Mouse (Mus musculus): ENCODE results near the gene Gm20521. TPM values are rescaled to one million over a fixed set of nuclear protein-coding genes. Genes with fewer than 3 reads are reported as not detected.

Gene Gm20521
- polyA plus RNA-seq, 1 experiment: not detected

- H3K4me3 ChIP-seq (ENCODE audit: insufficient read depth, low read length): no peak overlapping the region
- no peak overlapping the region for H3K27ac ChIP-seq (ENCODE audit: insufficient read depth, low read depth, low read length)
- H3K4me1 ChIP-seq (ENCODE audit: control insufficient read depth, insufficient read depth, low read length): peaks cover 7% of the 10 kb centered on the region; the same call in 1 of the 2 replicates
- TF ChIP-seq POLR2A (IDR thresholded peaks at IDR 0.05; ENCODE audit: borderline replicate concordance, low read depth, low read length): no peak
- no peak for TF ChIP-seq CTCF (IDR thresholded peaks at IDR 0.05; ENCODE audit: low read depth, low read length)
Observed at GRCm38 (mm10) chr14:54885309-54885708, 2.1 kb downstream of the Gm20521 start.

GRCm38 (mm10) chr14:54892200-54892599 is 9.0 kb downstream of the Gm20521 start, which contains the start of gene Pabpn1:
Pabpn1 (plus strand) TSS chr14:54892500.
- Histone ChIP-seq H3K4me3 (ENCODE audit: insufficient read depth, low read length) (peak within 1 kb of the TSS; percentile 74), H3K27ac (ENCODE audit: insufficient read depth, low read depth, low read length) (peak within 1 kb of the TSS; percentile 42; the same call in 1 of the 2 replicates), H3K4me1 (ENCODE audit: control insufficient read depth, insufficient read depth, low read length) (peaks cover 7% of the 10 kb centered on the region)
- no peak for TF ChIP-seq CTCF (IDR thresholded peaks at IDR 0.05; ENCODE audit: low read depth, low read length)
- TF ChIP-seq POLR2A (IDR thresholded peaks at IDR 0.05; ENCODE audit: borderline replicate concordance, low read depth, low read length): no peak

GRCm38 (mm10) chr14:54893651-54894181 is 10.5 kb downstream of the Gm20521 start:
- TF ChIP-seq POLR2A (IDR thresholded peaks at IDR 0.05; ENCODE audit: borderline replicate concordance, low read depth, low read length) (no peak), CTCF (IDR thresholded peaks at IDR 0.05; ENCODE audit: low read depth, low read length) (no peak)
- H3K27ac ChIP-seq (ENCODE audit: insufficient read depth, low read depth, low read length): peak overlapping the region; percentile 42
- H3K4me3 ChIP-seq (ENCODE audit: insufficient read depth, low read length): peak overlapping the region; percentile 74
- peaks cover 7% of the 10 kb centered on the region for H3K4me1 ChIP-seq (ENCODE audit: control insufficient read depth, insufficient read depth, low read length)

GRCm38 (mm10) chr14:54894296-54895151 is 11.3 kb downstream of the Gm20521 start:
- Histone ChIP-seq H3K4me3 (ENCODE audit: insufficient read depth, low read length) (peak overlapping the region; percentile 81), H3K27ac (ENCODE audit: insufficient read depth, low read depth, low read length) (peak overlapping the region; percentile 54), H3K4me1 (ENCODE audit: control insufficient read depth, insufficient read depth, low read length) (peaks cover 7% of the 10 kb centered on the region)
- no peak for TF ChIP-seq POLR2A (IDR thresholded peaks at IDR 0.05; ENCODE audit: borderline replicate concordance, low read depth, low read length)
- no peak for TF ChIP-seq CTCF (IDR thresholded peaks at IDR 0.05; ENCODE audit: low read depth, low read length)

- TF ChIP-seq POLR2A (IDR thresholded peaks at IDR 0.05; ENCODE audit: borderline replicate concordance, low read depth, low read length) (no peak), CTCF (IDR thresholded peaks at IDR 0.05; ENCODE audit: low read depth, low read length) (no peak)
- no peak overlapping the region for H3K4me3 ChIP-seq (ENCODE audit: insufficient read depth, low read length)
- no peak overlapping the region for H3K27ac ChIP-seq (ENCODE audit: insufficient read depth, low read depth, low read length)
- H3K4me1 ChIP-seq (ENCODE audit: control insufficient read depth, insufficient read depth, low read length): peaks cover 12% of the 10 kb centered on the region
Observed at GRCm38 (mm10) chr14:54897445-54897844, 14.2 kb downstream of the Gm20521 start.

- Histone ChIP-seq H3K4me1 (ENCODE audit: control insufficient read depth, insufficient read depth, low read length) (peaks cover 11% of the 10 kb centered on the region), H3K4me3 (ENCODE audit: insufficient read depth, low read length) (no peak overlapping the region), H3K27ac (ENCODE audit: insufficient read depth, low read depth, low read length) (no peak overlapping the region)
- no peak for TF ChIP-seq POLR2A (IDR thresholded peaks at IDR 0.05; ENCODE audit: borderline replicate concordance, low read depth, low read length)
- no peak for TF ChIP-seq CTCF (IDR thresholded peaks at IDR 0.05; ENCODE audit: low read depth, low read length)
Observed at GRCm38 (mm10) chr14:54900383-54900782, 17.1 kb downstream of the Gm20521 start.

GRCm38 (mm10) chr14:54903641-54904040 is 20.4 kb downstream of the Gm20521 start:
- Histone ChIP-seq H3K4me3 (ENCODE audit: insufficient read depth, low read length) (no peak overlapping the region), H3K27ac (ENCODE audit: insufficient read depth, low read depth, low read length) (no peak overlapping the region), H3K4me1 (ENCODE audit: control insufficient read depth, insufficient read depth, low read length) (peaks cover 7% of the 10 kb centered on the region)
- no peak for TF ChIP-seq CTCF (IDR thresholded peaks at IDR 0.05; ENCODE audit: low read depth, low read length)

GRCm38 (mm10) chr14:54908682-54909081 is 25.4 kb downstream of the Gm20521 start:
- no peak overlapping the region for H3K27ac ChIP-seq (ENCODE audit: insufficient read depth, low read depth, low read length)
- no peaks in the 10 kb centered on the region for H3K4me1 ChIP-seq (ENCODE audit: control insufficient read depth, insufficient read depth, low read length)
- TF ChIP-seq CTCF (IDR thresholded peaks at IDR 0.05; ENCODE audit: low read depth, low read length): no peak
- no peak for TF ChIP-seq POLR2A (IDR thresholded peaks at IDR 0.05; ENCODE audit: borderline replicate concordance, low read depth, low read length)
- no peak overlapping the region for H3K4me3 ChIP-seq (ENCODE audit: insufficient read depth, low read length)

GRCm38 (mm10) chr14:54912109-54912850 is 29.0 kb downstream of the Gm20521 start:
- Histone ChIP-seq H3K27ac (ENCODE audit: insufficient read depth, low read depth, low read length) (no peak overlapping the region), H3K4me1 (ENCODE audit: control insufficient read depth, insufficient read depth, low read length) (no peaks in the 10 kb centered on the region), H3K4me3 (ENCODE audit: insufficient read depth, low read length) (peak overlapping the region; percentile 53)
- TF ChIP-seq POLR2A (IDR thresholded peaks at IDR 0.05; ENCODE audit: borderline replicate concordance, low read depth, low read length): no peak
- TF ChIP-seq CTCF (IDR thresholded peaks at IDR 0.05; ENCODE audit: low read depth, low read length): no peak
